Mouse (Mus musculus) E14TG2a.4 (cell line): ENCODE data around the gene Map3k4.

Experiments
- H3K27me3 ChIP-seq: 2 replicates; pipeline ENCODE4 v1.6.1; 2014; ENCODE audit warnings: low read length, control low read depth; ENCODE audit not compliant: insufficient read depth
- H3K36me3 ChIP-seq: 2 replicates; pipeline ENCODE4 v1.6.1; 2014; ENCODE audit warnings: low read length, control low read depth; ENCODE audit not compliant: insufficient read depth
- H3K4me1 ChIP-seq: replicated peaks from 2 replicates; pipeline ENCODE4 v1.6.1; 2014; ENCODE audit warnings: low read depth, low read length, control low read depth
- H3K4me3 ChIP-seq: replicated peaks from 2 replicates; pipeline ENCODE4 v1.5.1; 2014; ENCODE audit warnings: mild to moderate bottlenecking, low read length
- H3K9me3 ChIP-seq: 2 replicates; pipeline ENCODE4 v1.6.1; 2014; ENCODE audit warnings: low read length, control low read depth
- CTCF ChIP-seq: conservative IDR thresholded peaks from 2 replicates; pipeline ENCODE4 v1.5.1; 2014; ENCODE audit warnings: low read length
- NANOG ChIP-seq: IDR thresholded peaks from 2 replicates; pipeline ENCODE4 v1.6.1; 2014; ENCODE audit warnings: borderline replicate concordance, low read length, mixed read lengths
- POU5F1 ChIP-seq: IDR thresholded peaks from 2 replicates; pipeline ENCODE4 v1.6.1; 2014; ENCODE audit warnings: low read length, borderline replicate concordance

Gene Map3k4

DNA sequence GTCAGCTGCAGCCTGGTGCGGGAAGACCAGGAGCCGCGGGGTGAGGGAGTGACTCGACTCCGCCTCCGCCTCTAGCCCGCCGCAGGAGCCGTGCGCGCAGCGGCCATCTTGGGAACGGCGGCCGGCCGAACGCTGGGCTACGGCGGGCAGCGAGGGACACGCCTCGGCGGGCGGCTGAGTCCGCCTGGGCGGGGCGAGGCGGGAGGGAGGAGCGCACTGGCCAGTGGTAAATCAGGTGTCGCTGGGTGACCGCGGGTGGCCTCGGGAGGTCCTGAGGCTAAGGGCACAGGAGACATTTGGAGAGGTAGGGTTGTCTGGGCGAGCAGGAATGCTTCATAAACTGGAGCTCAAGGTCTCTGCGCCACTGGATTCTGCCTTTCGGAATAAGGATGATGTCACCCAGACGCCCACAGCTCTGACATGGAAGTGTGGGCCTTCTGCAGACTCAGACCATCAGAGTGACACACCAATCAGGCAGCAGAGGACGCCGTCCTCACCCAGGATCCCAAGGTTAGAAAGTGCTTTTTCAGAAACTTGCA, at the start of gene Map3k4:
Gene Map3k4 (minus strand): TSS at position 134 of the 539 bp plus-strand sequence.
- Histone ChIP-seq H3K36me3 (peaks cover 4% of the 10 kb centered on the region; the same call in 1 of the 2 replicates), H3K27me3 (no peaks in the 10 kb centered on the region), H3K4me3 (peak within 1 kb of the TSS; percentile 99), H3K4me1 (peaks cover 45% of the 10 kb centered on the region), H3K9me3 (no peaks in the 10 kb centered on the region)
- TF ChIP-seq CTCF (no peak), NANOG (no peak), POU5F1 (no peak)

DNA sequence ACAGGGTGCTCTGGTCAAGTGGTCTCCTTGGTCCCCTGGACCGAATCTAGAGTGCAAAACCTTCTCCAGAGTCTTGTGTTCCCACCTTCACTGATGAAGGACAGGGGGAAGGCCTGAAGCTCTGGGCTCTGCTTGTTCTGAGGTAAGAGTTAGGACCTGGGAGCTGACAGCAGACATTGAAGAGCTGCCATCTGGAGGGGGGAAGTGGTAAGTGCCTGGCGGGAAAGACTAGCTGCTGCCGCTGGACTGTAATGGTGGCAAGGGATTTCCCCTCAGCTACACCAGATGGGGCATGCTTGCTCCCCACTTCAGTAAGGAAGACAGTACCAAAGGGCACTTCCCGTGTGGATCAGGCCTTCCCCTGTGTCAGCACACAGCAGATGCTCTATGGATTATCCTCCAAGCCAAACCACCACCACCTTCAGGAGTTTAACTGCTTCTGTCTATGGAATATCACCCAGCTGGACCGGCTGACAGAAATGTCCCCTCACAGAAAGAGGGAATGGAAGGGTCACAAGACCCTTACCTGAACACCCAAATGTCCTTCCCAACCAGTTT, 48.9 kb upstream of the Map3k4 start:
- H3K9me3 ChIP-seq: no peaks in the 10 kb centered on the region

DNA sequence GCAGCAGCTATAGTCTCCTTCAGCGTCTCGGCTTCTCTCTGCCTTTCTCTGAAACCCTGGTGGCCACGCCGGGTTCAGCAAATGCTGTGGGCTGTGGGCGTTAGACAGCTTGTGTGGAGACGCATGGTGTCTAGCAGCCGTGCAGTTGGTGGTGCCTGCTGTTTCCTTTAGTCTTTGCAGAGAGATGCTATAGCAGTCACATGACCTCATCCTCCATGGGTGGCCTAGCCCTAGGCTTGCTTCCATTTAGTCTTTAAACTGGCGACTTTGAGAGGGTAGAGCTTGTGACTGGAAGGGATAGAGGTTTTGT, 45.8 kb upstream of the Map3k4 start:
- Histone ChIP-seq H3K36me3 (no peaks in the 10 kb centered on the region), H3K4me3 (0 out of 2 replicates have a peak overlapping the region, but pooled peaks have one; percentile 1), H3K9me3 (no peaks in the 10 kb centered on the region), H3K27me3 (no peaks in the 10 kb centered on the region), H3K4me1 (peaks cover 31% of the 10 kb centered on the region)
- TF ChIP-seq POU5F1 (no peak), NANOG (no peak), CTCF (no peak)

More for the DNA sequence above, 48.9 kb upstream of the Map3k4 start:
- Histone ChIP-seq H3K27me3 (no peaks in the 10 kb centered on the region), H3K4me3 (no peak overlapping the region), H3K4me1 (peaks cover 35% of the 10 kb centered on the region), H3K36me3 (no peaks in the 10 kb centered on the region)
- TF ChIP-seq POU5F1 (no peak), CTCF (peak; percentile 38)

DNA sequence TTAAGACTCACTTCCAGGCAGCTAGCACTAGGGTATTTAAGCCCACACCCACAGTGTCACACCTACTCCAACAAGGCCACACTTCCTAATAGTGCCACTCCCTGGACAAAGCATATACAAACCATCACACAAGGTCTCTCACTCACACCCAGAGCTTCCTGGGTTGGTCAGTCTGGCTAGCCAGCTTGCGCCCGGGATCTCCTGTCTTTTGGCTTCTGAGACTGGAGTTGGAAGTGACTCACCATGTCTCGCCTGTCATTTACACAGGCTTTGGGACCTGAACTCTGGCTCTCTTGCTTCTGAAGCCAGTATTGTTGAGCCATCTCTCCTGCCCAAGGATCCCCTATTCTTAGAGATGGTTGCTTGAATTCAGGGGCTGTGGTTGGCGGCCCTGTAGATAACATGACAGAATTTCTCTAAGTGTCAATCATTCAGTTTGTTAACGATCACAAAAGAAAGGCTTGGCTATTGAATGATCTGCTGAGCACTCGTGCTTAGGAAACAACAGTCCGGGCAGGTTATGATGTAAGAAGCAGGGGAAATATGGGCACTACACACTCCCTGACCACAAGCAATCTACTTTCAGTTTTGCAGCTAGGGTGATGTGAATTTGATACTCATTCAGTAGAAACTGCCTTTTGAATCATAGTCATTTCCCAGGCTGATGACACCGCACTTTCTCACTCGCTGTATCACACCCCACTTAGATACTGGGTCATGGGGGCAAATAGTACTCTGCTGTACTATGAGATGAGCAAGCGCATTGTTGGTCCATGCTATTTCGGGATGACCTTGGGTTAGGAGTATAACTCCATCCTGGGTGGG, 45.2 kb upstream of the Map3k4 start:
- Histone ChIP-seq H3K4me1 (peaks cover 31% of the 10 kb centered on the region), H3K4me3 (0 out of 2 replicates have a peak overlapping the region, but pooled peaks have one; percentile 5), H3K9me3 (no peaks in the 10 kb centered on the region), H3K27me3 (no peaks in the 10 kb centered on the region), H3K36me3 (no peaks in the 10 kb centered on the region)
- TF ChIP-seq CTCF: no peak
- no peak for TF ChIP-seq NANOG
- TF ChIP-seq POU5F1: no peak

DNA sequence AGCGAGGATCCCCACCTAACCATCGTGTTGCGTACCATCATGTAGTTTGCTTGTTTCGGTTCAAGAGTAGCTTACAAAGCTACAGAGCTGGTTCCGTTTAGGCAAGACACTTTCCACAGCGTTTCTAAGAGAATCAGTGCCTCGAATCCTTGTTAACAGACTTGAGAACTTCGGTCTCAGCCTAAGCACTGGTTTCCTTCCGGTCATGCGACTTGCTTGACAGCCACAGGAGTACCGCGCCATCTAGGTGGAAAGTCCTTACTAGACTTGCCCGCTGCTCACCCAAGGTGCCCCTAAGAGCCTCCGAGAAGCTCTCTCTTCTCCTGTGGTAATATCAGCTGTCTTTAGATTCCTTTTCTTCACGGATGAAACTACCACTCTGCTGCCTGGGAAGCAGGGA, 41.3 kb upstream of the Map3k4 start:
- H3K4me1 ChIP-seq: peaks cover 28% of the 10 kb centered on the region
- H3K4me3 ChIP-seq: peak overlapping the region; percentile 51

DNA sequence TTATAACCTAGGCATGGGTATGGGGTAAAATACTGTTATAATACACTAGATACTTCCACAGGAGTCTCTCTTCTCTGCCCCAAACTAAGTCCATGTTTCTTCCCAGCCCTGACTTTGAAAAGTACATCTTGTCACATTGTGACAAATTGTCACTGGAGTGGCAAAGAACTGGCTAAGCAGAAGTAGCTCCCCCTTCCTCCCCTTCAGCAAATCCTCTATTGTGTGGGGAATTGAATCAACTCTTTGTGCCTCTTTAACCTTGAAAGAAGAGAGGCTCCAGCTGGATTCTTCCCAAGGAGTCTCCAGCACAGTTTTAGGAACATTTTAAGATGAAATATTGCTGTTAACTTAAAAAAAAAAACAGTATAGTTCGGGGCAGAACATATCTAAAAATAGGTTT, 34.2 kb upstream of the Map3k4 start:
- TF ChIP-seq CTCF (no peak), NANOG (no peak), POU5F1 (no peak)
- peaks cover 18% of the 10 kb centered on the region for H3K4me1 ChIP-seq
- no peaks in the 10 kb centered on the region for H3K36me3 ChIP-seq
- peaks cover 7% of the 10 kb centered on the region for H3K27me3 ChIP-seq
- H3K4me3 ChIP-seq: no peak overlapping the region
- no peaks in the 10 kb centered on the region for H3K9me3 ChIP-seq

More for the DNA sequence above, 41.3 kb upstream of the Map3k4 start:
- H3K9me3 ChIP-seq: no peaks in the 10 kb centered on the region
- TF ChIP-seq POU5F1 (no peak), CTCF (no peak), NANOG (no peak)
- no peaks in the 10 kb centered on the region for H3K36me3 ChIP-seq
- peaks cover 7% of the 10 kb centered on the region for H3K27me3 ChIP-seq

DNA sequence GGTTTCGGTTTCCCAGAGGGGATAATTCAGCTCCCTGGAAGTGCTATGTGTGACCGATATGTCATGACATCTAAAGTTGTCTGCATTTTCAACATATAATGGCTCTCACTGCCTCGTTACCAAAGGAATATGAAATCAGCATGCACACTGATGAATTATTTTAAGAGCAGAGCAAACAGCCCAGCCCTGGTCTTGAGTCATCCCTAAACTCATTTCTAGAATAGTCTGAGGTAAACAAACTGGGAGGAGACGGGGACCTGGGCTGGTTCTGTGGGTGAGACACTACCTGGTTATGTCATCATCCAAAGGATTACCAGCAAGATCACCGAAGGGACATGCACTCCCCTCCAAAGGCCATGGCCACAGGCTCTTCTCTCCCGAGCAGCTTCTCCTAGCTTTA, 33.0 kb upstream of the Map3k4 start:
- TF ChIP-seq CTCF (no peak), NANOG (no peak), POU5F1 (no peak)
- Histone ChIP-seq H3K27me3 (no peaks in the 10 kb centered on the region), H3K9me3 (no peaks in the 10 kb centered on the region), H3K4me3 (no peak overlapping the region), H3K4me1 (peaks cover 18% of the 10 kb centered on the region), H3K36me3 (no peaks in the 10 kb centered on the region)

DNA sequence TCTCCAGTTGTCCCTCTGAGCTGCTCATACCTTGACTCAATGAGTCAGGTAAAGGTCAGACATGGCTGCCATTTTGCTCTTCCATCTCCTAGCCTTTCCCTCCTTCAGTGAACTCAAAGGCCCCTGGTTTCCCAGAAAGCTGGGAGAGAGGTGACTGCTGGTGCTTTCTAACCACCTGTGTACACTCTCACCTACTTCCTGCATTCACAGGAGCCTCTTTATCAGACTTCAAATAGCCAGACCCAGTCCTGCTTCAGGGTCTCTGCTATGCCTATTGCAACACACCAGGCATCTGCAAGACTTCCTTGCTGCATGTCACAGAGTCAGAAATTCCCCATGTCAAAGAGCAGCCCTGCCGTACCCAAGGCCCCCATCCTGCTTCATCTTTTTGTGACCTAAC, 28.9 kb upstream of the Map3k4 start:
- no peaks in the 10 kb centered on the region for H3K9me3 ChIP-seq
- H3K4me1 ChIP-seq: peaks cover 14% of the 10 kb centered on the region
- no peaks in the 10 kb centered on the region for H3K27me3 ChIP-seq
- TF ChIP-seq CTCF: no peak
- TF ChIP-seq POU5F1: no peak
- TF ChIP-seq NANOG: no peak
- no peak overlapping the region for H3K4me3 ChIP-seq
- no peaks in the 10 kb centered on the region for H3K36me3 ChIP-seq
